ENCODE assay signal across 14 mouse cellular contexts in the genomic region with DNA sequence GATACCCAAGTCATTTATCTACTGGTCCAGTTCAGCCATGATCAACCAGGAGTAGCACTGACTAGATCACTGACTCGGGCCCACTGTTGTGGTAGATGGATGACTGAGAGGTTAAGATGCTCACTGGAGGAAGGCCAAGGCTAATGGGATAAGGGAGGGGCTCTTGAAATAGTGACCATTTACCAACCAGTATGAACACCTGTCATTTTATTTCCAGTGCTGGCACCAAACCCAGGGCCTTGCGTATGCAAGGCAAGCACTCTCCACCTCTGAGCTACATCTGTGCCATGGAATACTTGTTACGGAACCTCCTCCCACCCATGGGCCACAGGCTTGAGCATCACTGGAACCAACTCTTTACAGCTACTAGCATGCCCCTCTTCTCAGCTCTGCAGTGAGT. TPM values are rescaled to one million over a fixed set of nuclear protein-coding genes. Genes with fewer than 3 reads are reported as not detected.
"Had no signal": no experiment of that assay in that cellular context is flagged by ENCODE, and none has a peak within 500 bp of the region (broad histone marks: within the 10 kb centered on the region; RNA-seq: fewer than 3 reads in every experiment).

No protein-coding gene starts in this region.

- DNase-seq: liver; liver, embryonic 13.5 days; liver, postnatal 0 days; lung, adult 18-20 months; lung, adult 2 months; lung, embryonic 14.5 days; lung, postnatal 10 days; lung, postnatal 14 days; lung, postnatal 36 days; lung, postnatal 4 days; midbrain, embryonic 14.5 days had no signal

RNA-seq across cellular contexts. Expression of a gene that starts 26.0 kb away (rescaled TPM):
- total RNA-seq: megakaryocyte progenitor cell, adult 5-6 weeks; megakaryocyte, adult 5-6 weeks; megakaryocyte-erythroid progenitor cell, adult 5-6 weeks had no signal
